Mouse (Mus musculus) liver, embryonic 16.5 days (tissue): Measurements from ENCODE around the gene Tas2r129. TPM values are rescaled to one million over a fixed set of nuclear protein-coding genes. Genes with fewer than 3 reads are reported as not detected.
"Not testable (repeated sequence)": the region's sequence is repeated elsewhere in the genome, so short reads cannot be mapped to it uniquely, and the experiment has no call there.

ENCODE experiments used
- ATAC-seq: fragments of 200-750 bp; cut with Nextera tagmentation; 2 replicates; pipeline ENCODE4 v1.8.0; 2017; ENCODE audit warnings: low read depth, mild to moderate bottlenecking, moderate number of reproducible peaks, moderate library complexity
- H3K27ac ChIP-seq: fragments of 300-500 bp; sonication (generic); 2 replicates; pipeline ENCODE4 v1.5.1; 2014; ENCODE audit warnings: mild to moderate bottlenecking, low read length
- H3K27me3 ChIP-seq: fragments of 300-500 bp; sonication (generic); 2 replicates; pipeline ENCODE4 v1.6.1; 2014; ENCODE audit warnings: low read depth, low read length, mixed read lengths; ENCODE audit not compliant: control insufficient read depth, insufficient read depth
- H3K36me3 ChIP-seq: fragments of 300-500 bp; sonication (generic); 2 replicates; pipeline ENCODE4 v1.6.1; 2014; ENCODE audit warnings: mild to moderate bottlenecking; ENCODE audit not compliant: control insufficient read depth, insufficient read depth
- H3K4me1 ChIP-seq: fragments of 300-500 bp; sonication (generic); 2 replicates; pipeline ENCODE4 v1.6.1; 2014; ENCODE audit warnings: low read depth, low read length, mixed read lengths; ENCODE audit not compliant: control insufficient read depth
- H3K4me2 ChIP-seq: fragments of 300-500 bp; sonication (generic); 2 replicates; pipeline ENCODE4 v1.6.1; 2014; ENCODE audit warnings: low read depth, low read length, mixed read lengths
- H3K4me3 ChIP-seq: fragments of 300-500 bp; sonication (generic); 2 replicates; pipeline ENCODE4 v1.5.1; 2014; ENCODE audit warnings: low read depth, mild to moderate bottlenecking, low read length
- H3K9ac ChIP-seq: fragments of 300-500 bp; sonication (generic); 2 replicates; pipeline ENCODE4 v1.6.1; 2014; ENCODE audit warnings: low read depth, low read length
- H3K9me3 ChIP-seq: fragments of 300-500 bp; sonication (generic); replicated peaks from 2 replicates; pipeline ENCODE4 v1.6.1; 2016; ENCODE audit warnings: low read length; ENCODE audit not compliant: control insufficient read depth
- WGBS: fragments of 180-500 bp; shearing (Covaris S2); extraction: QIAGEN DNeasy Blood & Tissue Kit; methylation state at CpG from one replicate; pipeline ENCODE4 v1.1.7; 2014; ENCODE audit not compliant: insufficient replicate concordance; 5-methylcytosine and 5-hydroxymethylcytosine counted together
- polyA plus RNA-seq: library from polyadenylated mRNA; unstranded; fragments of >200 nt; fragmentation: Nextera tagmentation; extraction: Ambion mirVana; gene quantifications from 2 replicates; pipeline ENCODE4 v1.2.1, GENCODE M21; 2015

Tas2r129 gene
- not detected in 2 replicates for polyA plus RNA-seq

- WGBS: 46% methylated on average over 2 of the region's 2 CpGs
- H3K4me2 ChIP-seq: no peak within 1 kb of the TSS
These were observed at the start of gene Tas2r129 for GRCm38 (mm10) chr6:132950802-132951201. TSS of gene Tas2r129 (plus strand) at chr6:132951102.

GRCm38 (mm10) chr6:132909351-132909750 is 41.6 kb upstream of the Tas2r129 start, which contains the start of gene Tas2r125:
TSS of gene Tas2r125 (plus strand) at chr6:132909651.
- Histone ChIP-seq H3K9me3 (no peaks in the 10 kb centered on the region), H3K27me3 (no peaks in the 10 kb centered on the region), H3K27ac (no peak within 1 kb of the TSS), H3K9ac (no peak within 1 kb of the TSS), H3K36me3 (no peaks in the 10 kb centered on the region), H3K4me1 (no peaks in the 10 kb centered on the region), H3K4me3 (no peak within 1 kb of the TSS), H3K4me2 (no peak within 1 kb of the TSS)
- ATAC-seq: no peak
- 64% methylated on average over 3 of the region's 3 CpGs for WGBS

More at GRCm38 (mm10) chr6:132950802-132951201, at the start of gene Tas2r129:
- Histone ChIP-seq H3K36me3 (no peaks in the 10 kb centered on the region), H3K4me1 (no peaks in the 10 kb centered on the region), H3K9me3 (no peaks in the 10 kb centered on the region), H3K9ac (no peak within 1 kb of the TSS), H3K27me3 (no peaks in the 10 kb centered on the region), H3K4me3 (no peak within 1 kb of the TSS), H3K27ac (no peak within 1 kb of the TSS)
- ATAC-seq: no peak

GRCm38 (mm10) chr6:132941376-132941775 is 9.5 kb upstream of the Tas2r129 start:
- not testable (repeated sequence) for H3K4me2 ChIP-seq, H3K36me3 ChIP-seq, H3K4me1 ChIP-seq, H3K9me3 ChIP-seq, H3K27ac ChIP-seq, H3K4me3 ChIP-seq, ATAC-seq, H3K9ac ChIP-seq, H3K27me3 ChIP-seq

DNA sequence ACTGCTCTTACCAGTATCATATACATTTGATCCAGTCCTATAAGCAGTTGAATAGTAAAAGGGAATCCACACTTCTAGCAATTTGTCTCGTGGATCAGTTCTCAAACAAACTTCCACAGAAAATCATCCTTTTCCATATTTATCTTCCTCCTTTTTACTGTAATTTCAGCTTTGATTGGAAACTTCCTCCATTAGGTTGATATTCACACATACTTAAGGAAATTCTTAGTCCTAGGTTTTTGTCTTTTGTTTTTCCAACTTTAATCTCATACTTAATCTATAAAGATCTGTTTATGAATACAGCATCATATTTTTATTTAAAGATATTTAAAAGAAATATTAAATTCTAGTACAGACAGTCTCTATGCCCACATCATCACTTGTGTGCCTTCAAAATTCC is 6.9 kb downstream of the Tas2r129 start, which contains the start of gene Tas2r131:
Tas2r131 (minus strand) TSS at position 101 of the 400 bp plus-strand sequence.
- Histone ChIP-seq H3K9ac (no peak within 1 kb of the TSS), H3K9me3 (no peaks in the 10 kb centered on the region), H3K4me2 (no peak within 1 kb of the TSS), H3K4me1 (no peaks in the 10 kb centered on the region), H3K27me3 (no peaks in the 10 kb centered on the region), H3K36me3 (no peaks in the 10 kb centered on the region), H3K27ac (no peak within 1 kb of the TSS), H3K4me3 (no peak within 1 kb of the TSS)
- 36% methylated on average over 1 of the region's 1 CpGs for WGBS
- ATAC-seq: no peak

DNA sequence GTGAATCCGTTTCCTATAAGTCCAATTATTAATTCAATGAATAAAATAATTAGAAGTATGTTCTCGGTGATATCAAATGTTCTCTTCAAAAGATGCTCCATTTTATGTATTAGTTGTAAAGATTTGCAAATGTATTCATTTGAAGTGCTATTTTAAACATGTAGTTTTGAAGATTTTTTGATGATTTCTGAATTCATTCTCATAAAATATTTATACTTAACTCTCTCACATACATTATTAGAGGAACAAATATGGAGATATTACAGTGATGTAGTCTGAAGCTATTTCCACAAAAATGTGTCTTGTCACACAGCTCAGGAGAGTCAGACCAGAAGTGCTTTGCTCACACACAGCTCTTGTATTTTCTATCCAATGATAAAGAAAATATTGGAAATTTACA is 30.0 kb downstream of the Tas2r129 start, which contains the start of gene Tas2r109:
Tas2r109 (minus strand) TSS at position 101 of the 400 bp plus-strand sequence.
- Histone ChIP-seq H3K4me3 (no peak within 1 kb of the TSS), H3K4me2 (no peak within 1 kb of the TSS), H3K4me1 (no peaks in the 10 kb centered on the region), H3K27ac (no peak within 1 kb of the TSS), H3K9ac (no peak within 1 kb of the TSS), H3K36me3 (no peaks in the 10 kb centered on the region), H3K9me3 (no peaks in the 10 kb centered on the region), H3K27me3 (no peaks in the 10 kb centered on the region)
- no peak for ATAC-seq
- WGBS: 47% methylated on average over 2 of the region's 2 CpGs

Other genes starting within 250 kb of the Tas2r129 start
- not detected in 2 replicates for gene Tas2r122, start 239.2 kb upstream of the Tas2r129 start, polyA plus RNA-seq
- not detected in 2 replicates for gene Tas2r115, start 213.1 kb upstream of the Tas2r129 start, polyA plus RNA-seq
- gene Tas2r124, start 196.4 kb upstream of the Tas2r129 start, polyA plus RNA-seq: not detected in 2 replicates
- gene Tas2r102, start 189.0 kb upstream of the Tas2r129 start, polyA plus RNA-seq: not detected in 2 replicates
- gene Tas2r136, start 172.9 kb upstream of the Tas2r129 start, polyA plus RNA-seq: not detected in 2 replicates
- gene Tas2r117, start 148.3 kb upstream of the Tas2r129 start, polyA plus RNA-seq: not detected in 2 replicates
- gene Tas2r123, start 104.0 kb upstream of the Tas2r129 start, polyA plus RNA-seq: not detected in 2 replicates
- gene Tas2r116, start 95.7 kb upstream of the Tas2r129 start, polyA plus RNA-seq: not detected in 2 replicates
- gene Tas2r110, start 83.1 kb upstream of the Tas2r129 start, polyA plus RNA-seq: not detected in 2 replicates
- not detected in 2 replicates for gene Tas2r113, start 58.1 kb upstream of the Tas2r129 start, polyA plus RNA-seq
- not detected in 2 replicates for gene Tas2r125, start 41.5 kb upstream of the Tas2r129 start, polyA plus RNA-seq
- gene Tas2r131, start 6.8 kb downstream of the Tas2r129 start, polyA plus RNA-seq: not detected in 2 replicates
- gene Tas2r109, start 29.9 kb downstream of the Tas2r129 start, polyA plus RNA-seq: not detected in 2 replicates
- gene Tas2r103, start 86.0 kb downstream of the Tas2r129 start, polyA plus RNA-seq: not detected in 2 replicates
- gene Tas2r140, start 104.7 kb downstream of the Tas2r129 start, polyA plus RNA-seq: not detected in 2 replicates
- 28.7 and 32.9 TPM in 2 replicates for gene Smim10l1, start 153.8 kb downstream of the Tas2r129 start, polyA plus RNA-seq